Mouse (Mus musculus) liver, adult 2 months (tissue): ENCODE data around the gene Tnfrsf1b.

Experiments
- CTCF ChIP-seq: fragments of 200-500 bp; IDR thresholded peaks from 2 replicates; pipeline ENCODE4 v1.5.1; 2011; ENCODE audit warnings: low read depth, low read length, control low read depth
- POLR2A ChIP-seq: fragments of 200-500 bp; IDR thresholded peaks from 2 replicates; pipeline ENCODE4 v1.6.1; 2011; ENCODE audit warnings: low read length, control low read depth; ENCODE audit not compliant: insufficient read depth; ENCODE audit errors: extremely low read depth

- no peak for TF ChIP-seq CTCF
- no peak for TF ChIP-seq POLR2A
Measured at GRCm38 (mm10) chr4:145274887-145275286, 28.2 kb upstream of the Tnfrsf1b start.
